Mouse (Mus musculus): ENCODE measurements around the gene Bcl2a1b. TPM values are rescaled to one million over a fixed set of nuclear protein-coding genes. Genes with fewer than 3 reads are reported as not detected.
A peak's percentile ranks its signal among the peaks of the same experiment; 100 is the strongest.
"Not testable (repeated sequence)": the region's sequence is repeated elsewhere in the genome, so short reads cannot be mapped to it uniquely, and the experiment has no call there.

Bcl2a1b gene
- polyA plus RNA-seq, 1 experiment: not detected

- not testable (repeated sequence) for H3ac ChIP-seq (ENCODE audit: control insufficient read depth, insufficient read length, low read depth); H3K36me3 ChIP-seq (ENCODE audit: control insufficient read depth, insufficient read depth); H3K27me3 ChIP-seq (ENCODE audit: control insufficient read depth, insufficient read depth, insufficient read length); H3K4me3 ChIP-seq (ENCODE audit: insufficient read depth, poor library complexity, severe bottlenecking); H3K79me3 ChIP-seq (ENCODE audit: low read depth); H3K79me2 ChIP-seq (ENCODE audit: control insufficient read depth, insufficient read depth)
These were observed 40.0 kb downstream of the Bcl2a1b start for GRCm38 (mm10) chr9:89238976-89239505.

- H3ac ChIP-seq (ENCODE audit: control insufficient read depth, insufficient read length, low read depth); H3K79me3 ChIP-seq (ENCODE audit: low read depth); H3K27me3 ChIP-seq (ENCODE audit: control insufficient read depth, insufficient read depth, insufficient read length); H3K36me3 ChIP-seq (ENCODE audit: control insufficient read depth, insufficient read depth); H3K79me2 ChIP-seq (ENCODE audit: control insufficient read depth, insufficient read depth); H3K4me3 ChIP-seq (ENCODE audit: insufficient read depth, poor library complexity, severe bottlenecking): not testable (repeated sequence)
These were observed 41.6 kb downstream of the Bcl2a1b start for GRCm38 (mm10) chr9:89240516-89241019.

GRCm38 (mm10) chr9:89253400-89253799 is 54.4 kb downstream of the Bcl2a1b start:
- Histone ChIP-seq H3K27me3 (ENCODE audit: control insufficient read depth, insufficient read depth, insufficient read length) (no peaks in the 10 kb centered on the region), H3ac (ENCODE audit: control insufficient read depth, insufficient read length, low read depth) (no peak overlapping the region), H3K79me3 (ENCODE audit: low read depth) (no peaks in the 10 kb centered on the region), H3K36me3 (ENCODE audit: control insufficient read depth, insufficient read depth) (no peaks in the 10 kb centered on the region), H3K79me2 (ENCODE audit: control insufficient read depth, insufficient read depth) (no peaks in the 10 kb centered on the region), H3K4me3 (ENCODE audit: insufficient read depth, poor library complexity, severe bottlenecking) (no peak overlapping the region)
- no peak for TF ChIP-seq MYOD1 (IDR thresholded peaks at IDR 0.05; ENCODE audit: control insufficient read depth, insufficient read length, low read depth)
- no peak for TF ChIP-seq USF1 (IDR thresholded peaks at IDR 0.05; ENCODE audit: low read depth)
- TF ChIP-seq MAX (IDR thresholded peaks at IDR 0.05): no peak
- TF ChIP-seq CEBPB (IDR thresholded peaks at IDR 0.05; ENCODE audit: low read depth): no peak
- no peak for TF ChIP-seq FOSL1 (IDR thresholded peaks at IDR 0.05; ENCODE audit: insufficient read depth, low read length, poor library complexity, severe bottlenecking)

- Histone ChIP-seq H3K4me3 (ENCODE audit: insufficient read depth, poor library complexity, severe bottlenecking) (no peak overlapping the region), H3K27me3 (ENCODE audit: control insufficient read depth, insufficient read depth, insufficient read length) (no peaks in the 10 kb centered on the region), H3K79me2 (ENCODE audit: control insufficient read depth, insufficient read depth) (no peaks in the 10 kb centered on the region), H3ac (ENCODE audit: control insufficient read depth, insufficient read length, low read depth) (no peak overlapping the region), H3K36me3 (ENCODE audit: control insufficient read depth, insufficient read depth) (no peaks in the 10 kb centered on the region), H3K79me3 (ENCODE audit: low read depth) (no peaks in the 10 kb centered on the region)
- TF ChIP-seq CEBPB (IDR thresholded peaks at IDR 0.05; ENCODE audit: low read depth) (peak; percentile 32), MAX (IDR thresholded peaks at IDR 0.05) (no peak)
These were observed 57.7 kb downstream of the Bcl2a1b start for GRCm38 (mm10) chr9:89256556-89257335.

Other genes starting within 250 kb of the Bcl2a1b start
- not detected for gene Bcl2a1a, start 242.3 kb upstream of the Bcl2a1b start, polyA plus RNA-seq (2012; fragmentation: generic; extraction: Trizol)
- gene Trim43b, start 106.4 kb upstream of the Bcl2a1b start, polyA plus RNA-seq (2012; fragmentation: generic; extraction: Trizol): not detected
- not detected for gene Gm29094, start 170 bp downstream of the Bcl2a1b start, polyA plus RNA-seq (2012; fragmentation: generic; extraction: Trizol)
- gene Mthfs, start 11.5 kb downstream of the Bcl2a1b start, polyA plus RNA-seq (2012; fragmentation: generic; extraction: Trizol): 8.1 TPM